Mouse (Mus musculus) G1E (cell line): ENCODE data around the gene Rasgef1b.

Experiments
- CTCF ChIP-seq: IDR thresholded peaks from 2 replicates; pipeline ENCODE4 v1.5.1; 2012; ENCODE audit warnings: low read depth, low read length, inconsistent platforms, mixed read lengths
- GATA1 ChIP-seq: IDR thresholded peaks from 2 replicates; pipeline ENCODE4 v1.6.1; 2012; ENCODE audit warnings: borderline replicate concordance, low read length, inconsistent platforms, mixed read lengths
- POLR2AphosphoS5 ChIP-seq: IDR thresholded peaks from 2 replicates; pipeline ENCODE4 v1.6.1; 2012; ENCODE audit warnings: low read depth, low read length, inconsistent platforms; ENCODE audit not compliant: insufficient replicate concordance
- TAL1 ChIP-seq: conservative IDR thresholded peaks from 2 replicates; pipeline ENCODE4 v1.6.1; 2012; ENCODE audit warnings: low read depth, low read length, inconsistent platforms, mixed read lengths

GRCm38 (mm10) chr5:99497856-99498255 is 231.0 kb downstream of the Rasgef1b start:
- TF ChIP-seq GATA1 = no peak
- no peak for TF ChIP-seq CTCF
- TF ChIP-seq TAL1 = no peak
- TF ChIP-seq POLR2AphosphoS5 = no peak
